Mouse (Mus musculus): ENCODE measurements around the gene Pkn1.

GRCm38 (mm10) chr8:83681099-83681498 is 17.9 kb downstream of the Pkn1 start:
- no peak for TF ChIP-seq CTCF (IDR thresholded peaks at IDR 0.05; ENCODE audit: extremely low read depth, insufficient read depth, low read length)
- no peak for TF ChIP-seq POLR2A (IDR thresholded peaks at IDR 0.05; ENCODE audit: extremely low read depth, insufficient read depth, low read length)

Measured in cortical plate, adult 2 months (tissue).